Mouse (Mus musculus): Measurements from ENCODE around the gene Setx. TPM values are rescaled to one million over a fixed set of nuclear protein-coding genes. Genes with fewer than 3 reads are reported as not detected.
"Not testable (repeated sequence)": the region's sequence is repeated elsewhere in the genome, so short reads cannot be mapped to it uniquely, and the experiment has no call there.

Setx gene
- polyA plus RNA-seq (2015; fragmentation: Nextera tagmentation; extraction: Ambion mirVana): 6.5 and 8.7 TPM in 2 replicates

DNA sequence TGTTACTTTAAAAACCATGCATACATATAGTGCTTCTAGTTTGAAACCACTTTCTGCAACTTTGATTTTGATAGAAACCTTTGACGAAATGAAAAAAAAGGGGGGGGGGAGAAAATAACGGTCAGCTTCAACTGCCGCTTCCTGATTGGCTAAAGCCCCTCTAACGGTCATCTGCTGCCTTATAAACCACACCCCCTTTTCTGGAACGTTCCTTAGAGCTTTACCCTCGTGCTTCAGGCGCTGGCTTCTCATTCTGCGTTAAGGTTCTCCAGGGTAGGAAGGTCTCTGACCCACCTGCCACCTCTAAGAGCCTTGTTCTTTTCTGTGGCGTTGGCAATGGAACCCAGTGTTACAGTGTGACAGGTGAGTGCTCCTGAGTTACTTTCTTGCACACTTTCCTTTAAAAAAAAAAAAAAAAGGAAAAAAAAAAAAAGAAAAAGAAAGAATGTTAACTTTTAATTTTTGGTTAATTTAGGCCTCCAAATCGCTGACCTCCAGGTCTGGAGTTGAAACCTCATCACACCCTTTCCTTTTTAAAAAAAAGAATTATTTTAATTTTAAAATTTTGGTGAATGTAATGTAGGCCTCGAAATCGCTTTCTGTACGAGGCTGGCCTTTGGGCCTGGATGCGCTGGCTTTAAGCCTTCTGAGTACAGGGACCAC is at the start of gene Setx:
Setx (plus strand) TSS at position 275 of the 663 bp plus-strand sequence.
- Histone ChIP-seq H3K9ac (peak within 1 kb of the TSS; percentile 84), H3K27me3 (no peaks in the 10 kb centered on the region), H3K9me3 (replicated peaks) (no peaks in the 10 kb centered on the region), H3K4me2 (replicated peaks) (peak within 1 kb of the TSS; percentile 72), H3K36me3 (peaks cover 7% of the 10 kb centered on the region; the same call in 1 of the 2 replicates), H3K4me1 (peaks cover 8% of the 10 kb centered on the region; the same call in 1 of the 2 replicates), H3K4me3 (replicated peaks) (peak within 1 kb of the TSS; percentile 87), H3K27ac (replicated peaks) (peak within 1 kb of the TSS; percentile 95)
- WGBS: 68% methylated on average over 14 of the region's 14 CpGs
- ATAC-seq (ENCODE audit: insufficient number of reproducible peaks, low FRiP score, low TSS enrichment, low read depth): no peak

DNA sequence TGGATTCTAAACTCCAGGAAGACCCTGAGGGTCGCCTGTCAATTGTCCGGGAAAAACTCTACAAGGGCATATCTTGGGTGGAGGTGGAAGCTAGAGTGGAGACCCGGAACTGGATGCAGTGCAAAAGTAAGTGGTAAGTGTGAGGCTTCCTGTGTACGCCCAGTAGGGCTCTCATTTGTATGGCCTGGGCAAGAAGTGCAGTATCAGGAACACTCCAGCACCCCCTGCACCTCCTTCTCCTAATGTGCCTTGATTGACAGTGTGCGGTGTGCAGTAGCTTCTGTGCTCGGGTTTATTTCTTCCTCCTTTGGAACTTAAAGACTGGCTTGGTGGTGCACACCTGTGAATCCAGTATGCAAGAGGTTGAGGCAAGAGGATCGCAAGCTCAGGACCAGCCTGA is 49.3 kb upstream of the Setx start:
- ATAC-seq (ENCODE audit: insufficient number of reproducible peaks, low FRiP score, low TSS enrichment, low read depth): no peak
- Histone ChIP-seq H3K4me2 (replicated peaks) (no peak overlapping the region), H3K36me3 (peaks cover 84% of the 10 kb centered on the region), H3K9me3 (replicated peaks) (no peaks in the 10 kb centered on the region), H3K9ac (no peak overlapping the region), H3K27ac (replicated peaks) (no peak overlapping the region), H3K27me3 (no peaks in the 10 kb centered on the region), H3K4me1 (no peaks in the 10 kb centered on the region), H3K4me3 (replicated peaks) (no peak overlapping the region)
- 90% methylated on average over 7 of the region's 7 CpGs for WGBS

DNA sequence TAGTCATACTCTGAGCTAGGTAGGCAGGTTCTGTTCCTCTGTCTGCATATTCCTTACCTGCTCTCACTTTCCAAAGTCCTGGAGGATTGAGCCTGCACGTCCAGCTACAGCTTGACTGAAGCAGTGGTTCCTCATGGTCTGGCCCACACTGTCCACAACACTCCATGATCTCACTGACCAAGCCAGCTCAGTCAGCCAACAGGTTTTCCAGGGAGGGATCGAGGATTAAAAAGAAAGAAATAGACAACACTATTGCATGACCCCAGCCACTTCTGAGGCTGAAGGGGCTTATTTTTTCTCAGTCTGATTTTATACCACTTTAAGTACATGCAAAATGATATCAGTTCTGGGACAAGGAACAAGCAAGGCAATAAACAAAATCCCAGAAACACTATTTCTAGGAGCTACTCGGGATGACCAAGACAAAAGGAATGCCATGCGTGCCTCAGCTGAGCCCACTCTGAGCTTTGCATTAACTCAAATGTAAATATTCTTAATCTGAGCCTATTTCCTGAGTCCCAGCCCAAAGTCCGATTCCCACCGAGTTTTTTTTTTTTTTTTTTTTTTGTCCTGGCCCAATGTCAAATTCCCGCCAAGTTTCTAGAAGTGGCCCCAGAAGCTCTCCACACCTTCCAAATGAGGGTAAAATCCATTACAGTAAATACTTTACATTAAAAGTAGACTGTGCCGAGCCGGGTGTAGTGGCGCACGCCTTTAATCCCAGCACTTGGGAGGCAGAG is 48.5 kb upstream of the Setx start:
- Histone ChIP-seq H3K27me3 (no peaks in the 10 kb centered on the region), H3K27ac (replicated peaks) (no peak overlapping the region), H3K9ac (no peak overlapping the region), H3K9me3 (replicated peaks) (no peaks in the 10 kb centered on the region), H3K36me3 (peaks cover 85% of the 10 kb centered on the region), H3K4me1 (no peaks in the 10 kb centered on the region), H3K4me3 (replicated peaks) (no peak overlapping the region), H3K4me2 (replicated peaks) (no peak overlapping the region)
- WGBS: 91% methylated on average over 11 of the region's 11 CpGs
- no peak for ATAC-seq (ENCODE audit: insufficient number of reproducible peaks, low FRiP score, low TSS enrichment, low read depth)

DNA sequence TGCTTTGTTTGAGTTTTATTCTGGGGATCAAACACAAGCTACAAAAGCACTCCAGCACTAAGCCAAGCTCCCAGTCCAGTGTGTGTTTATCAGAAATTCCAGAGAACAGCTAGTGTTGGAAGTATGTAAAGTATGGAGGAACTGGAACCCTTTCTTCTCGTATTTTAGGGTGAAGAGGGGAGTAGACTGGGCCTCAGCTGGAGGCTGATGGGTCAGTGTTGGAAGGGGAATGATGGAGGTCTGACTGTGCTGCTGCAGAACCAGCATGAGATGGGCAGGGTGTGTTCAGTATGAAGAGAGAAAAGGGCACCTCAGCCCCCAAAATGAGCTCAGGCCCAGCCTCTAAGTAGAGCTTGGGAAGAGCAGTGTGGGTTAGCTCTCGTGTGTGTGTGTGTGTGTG is 47.8 kb upstream of the Setx start:
- peaks cover 85% of the 10 kb centered on the region for H3K36me3 ChIP-seq
- no peaks in the 10 kb centered on the region for H3K4me1 ChIP-seq
- no peak overlapping the region for H3K4me2 ChIP-seq (replicated peaks)
- no peak overlapping the region for H3K27ac ChIP-seq (replicated peaks)
- no peaks in the 10 kb centered on the region for H3K9me3 ChIP-seq (replicated peaks)
- H3K27me3 ChIP-seq: no peaks in the 10 kb centered on the region
- ATAC-seq (ENCODE audit: insufficient number of reproducible peaks, low FRiP score, low TSS enrichment, low read depth): no peak
- no peak overlapping the region for H3K9ac ChIP-seq
- 74% methylated on average over 2 of the region's 2 CpGs for WGBS
- H3K4me3 ChIP-seq (replicated peaks): no peak overlapping the region

DNA sequence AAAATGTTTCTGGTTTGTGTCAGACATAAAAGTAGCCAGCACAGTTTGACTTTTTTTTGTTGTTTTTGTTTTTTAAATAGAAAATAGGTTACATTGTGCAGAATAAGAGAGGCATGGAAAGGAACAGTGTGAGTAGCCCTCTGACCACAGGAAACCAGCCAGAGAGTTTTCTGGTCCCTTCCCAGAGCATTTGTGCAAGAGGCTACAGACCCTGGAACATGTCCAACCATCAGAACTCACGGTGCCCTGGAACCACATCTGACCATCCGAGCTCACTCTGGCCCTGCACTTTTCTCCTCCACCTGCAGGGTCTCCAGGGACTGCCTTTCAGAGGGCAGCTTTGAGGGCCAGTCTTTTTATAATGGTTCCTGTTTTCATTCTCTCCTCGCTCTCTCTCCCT is 42.0 kb upstream of the Setx start:
- Histone ChIP-seq H3K9me3 (replicated peaks) (no peaks in the 10 kb centered on the region), H3K4me3 (replicated peaks) (no peak overlapping the region), H3K27me3 (no peaks in the 10 kb centered on the region), H3K36me3 (peaks cover 88% of the 10 kb centered on the region), H3K4me1 (no peaks in the 10 kb centered on the region), H3K27ac (replicated peaks) (no peak overlapping the region), H3K9ac (no peak overlapping the region), H3K4me2 (replicated peaks) (no peak overlapping the region)
- 67% methylated on average over 3 of the region's 3 CpGs for WGBS
- no peak for ATAC-seq (ENCODE audit: insufficient number of reproducible peaks, low FRiP score, low TSS enrichment, low read depth)

DNA sequence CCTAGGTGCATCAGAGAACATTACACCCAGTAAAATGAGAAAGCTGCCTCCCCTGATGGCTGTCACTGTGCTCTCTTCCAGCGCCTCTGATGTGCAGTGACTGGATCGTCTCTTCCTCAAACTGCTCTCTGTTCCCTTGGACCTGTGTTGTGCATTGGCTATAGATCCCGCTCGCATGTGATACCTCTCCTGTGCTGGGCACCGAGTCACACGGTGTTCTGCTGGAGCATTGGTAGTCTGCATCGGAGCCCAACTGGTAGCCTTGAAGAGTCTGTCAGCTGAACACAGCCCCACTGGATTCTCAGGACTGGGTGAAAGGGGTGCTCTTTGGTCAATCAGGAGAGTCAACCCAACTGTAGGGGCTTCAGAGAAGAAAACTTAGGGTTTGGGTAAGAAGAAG is 38.0 kb upstream of the Setx start:
- H3K9ac ChIP-seq: no peak overlapping the region
- H3K4me3 ChIP-seq (replicated peaks): no peak overlapping the region
- H3K27me3 ChIP-seq: no peaks in the 10 kb centered on the region
- no peaks in the 10 kb centered on the region for H3K9me3 ChIP-seq (replicated peaks)
- 96% methylated on average over 7 of the region's 7 CpGs for WGBS
- no peaks in the 10 kb centered on the region for H3K4me1 ChIP-seq
- peaks cover 61% of the 10 kb centered on the region for H3K36me3 ChIP-seq
- no peak for ATAC-seq (ENCODE audit: insufficient number of reproducible peaks, low FRiP score, low TSS enrichment, low read depth)
- H3K27ac ChIP-seq (replicated peaks): no peak overlapping the region
- no peak overlapping the region for H3K4me2 ChIP-seq (replicated peaks)

DNA sequence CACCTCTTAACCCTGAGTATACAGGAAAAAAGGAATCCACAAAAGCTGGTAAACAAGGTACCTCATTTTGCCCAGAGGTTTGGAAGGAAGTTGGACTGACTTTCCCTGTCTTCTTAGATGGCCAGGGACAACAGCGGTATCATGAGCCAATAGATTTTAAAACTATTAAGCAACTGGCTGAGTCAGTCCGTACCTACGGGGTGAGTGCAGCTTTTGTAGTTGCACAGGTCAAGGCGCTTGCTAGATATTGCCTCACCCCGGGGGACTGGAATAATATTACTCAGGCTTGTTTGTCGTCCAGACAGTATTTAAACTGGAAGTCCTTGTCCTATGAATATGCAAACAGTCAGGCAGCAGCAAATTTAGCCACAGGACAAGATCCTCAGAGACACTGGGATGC is 34.7 kb upstream of the Setx start:
- H3K36me3 ChIP-seq: peaks cover 31% of the 10 kb centered on the region
- H3K27me3 ChIP-seq; H3K9ac ChIP-seq; H3K4me3 ChIP-seq (replicated peaks); H3K4me2 ChIP-seq (replicated peaks); H3K27ac ChIP-seq (replicated peaks); ATAC-seq (ENCODE audit: insufficient number of reproducible peaks, low FRiP score, low TSS enrichment, low read depth); H3K9me3 ChIP-seq (replicated peaks); H3K4me1 ChIP-seq: not testable (repeated sequence)
- WGBS: 82% methylated on average over 6 of the region's 6 CpGs

DNA sequence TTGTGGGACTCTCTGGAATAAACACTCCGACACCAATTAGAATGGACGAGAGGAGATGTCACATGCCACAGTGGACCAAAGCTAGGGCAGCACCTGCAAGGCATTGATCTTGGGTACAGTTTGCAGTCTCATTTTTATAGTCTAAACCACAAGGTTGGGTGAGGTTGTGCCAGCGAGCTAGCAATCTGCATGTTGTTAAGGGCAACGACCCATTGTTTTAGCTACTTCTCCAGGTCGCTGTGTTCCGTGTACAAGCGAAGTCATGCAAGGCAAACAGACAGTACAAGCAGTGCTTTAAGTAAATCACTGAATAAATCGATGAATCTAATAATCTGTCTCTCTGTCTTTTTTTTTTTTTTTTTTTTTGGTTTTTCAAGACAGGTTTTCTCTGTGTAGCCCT is 28.3 kb upstream of the Setx start:
- Histone ChIP-seq H3K4me3 (replicated peaks) (no peak overlapping the region), H3K36me3 (no peaks in the 10 kb centered on the region), H3K4me1 (no peaks in the 10 kb centered on the region), H3K4me2 (replicated peaks) (no peak overlapping the region), H3K27ac (replicated peaks) (no peak overlapping the region), H3K27me3 (no peaks in the 10 kb centered on the region), H3K9me3 (replicated peaks) (no peaks in the 10 kb centered on the region), H3K9ac (no peak overlapping the region)
- 91% methylated on average over 8 of the region's 8 CpGs for WGBS
- no peak for ATAC-seq (ENCODE audit: insufficient number of reproducible peaks, low FRiP score, low TSS enrichment, low read depth)

DNA sequence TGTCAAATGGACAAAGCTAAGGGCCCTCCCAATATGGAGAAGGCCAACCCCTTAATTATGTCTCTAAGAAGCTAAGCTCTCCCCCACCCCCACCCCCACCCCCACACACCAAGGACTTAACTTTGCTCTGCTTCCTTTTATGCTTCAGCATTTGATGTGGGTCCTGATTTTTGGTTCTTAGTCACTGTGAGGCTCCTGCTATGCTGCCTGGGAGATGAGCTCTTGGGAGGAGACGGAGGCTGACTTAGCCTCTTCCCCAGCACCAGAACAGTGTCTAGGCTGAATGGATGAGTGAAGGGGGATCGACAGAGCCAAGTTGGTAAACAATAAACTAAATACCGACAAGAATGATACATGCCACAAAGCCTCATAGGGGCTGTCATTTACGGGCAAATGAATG is 27.2 kb upstream of the Setx start:
- H3K4me3 ChIP-seq (replicated peaks): no peak overlapping the region
- no peaks in the 10 kb centered on the region for H3K4me1 ChIP-seq
- no peak overlapping the region for H3K9ac ChIP-seq
- H3K27me3 ChIP-seq: no peaks in the 10 kb centered on the region
- no peaks in the 10 kb centered on the region for H3K9me3 ChIP-seq (replicated peaks)
- WGBS: 66% methylated on average over 4 of the region's 4 CpGs
- H3K27ac ChIP-seq (replicated peaks): no peak overlapping the region
- H3K36me3 ChIP-seq: no peaks in the 10 kb centered on the region
- H3K4me2 ChIP-seq (replicated peaks): no peak overlapping the region
- no peak for ATAC-seq (ENCODE audit: insufficient number of reproducible peaks, low FRiP score, low TSS enrichment, low read depth)

DNA sequence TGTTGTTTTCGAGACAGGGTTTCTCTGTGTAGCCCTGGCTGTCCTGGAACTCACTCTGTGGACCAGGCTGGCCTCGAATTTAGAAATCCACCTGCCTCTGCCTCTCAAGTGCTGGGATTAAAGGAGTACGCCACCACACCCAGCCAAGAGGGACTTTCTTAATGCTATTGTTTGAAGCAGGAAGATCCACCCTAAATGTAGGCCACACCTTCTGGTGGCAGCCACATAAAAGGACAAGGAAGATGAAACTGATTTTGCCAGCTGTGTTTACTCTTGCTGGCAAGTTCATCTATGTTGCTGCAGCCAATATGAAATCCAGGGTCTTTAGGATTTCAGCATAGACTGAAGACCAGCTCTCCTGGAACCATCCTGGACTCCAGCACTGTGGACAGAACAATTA is 26.5 kb upstream of the Setx start:
- Histone ChIP-seq H3K27ac (replicated peaks) (no peak overlapping the region), H3K27me3 (no peaks in the 10 kb centered on the region), H3K4me3 (replicated peaks) (no peak overlapping the region), H3K9ac (no peak overlapping the region), H3K4me1 (no peaks in the 10 kb centered on the region), H3K9me3 (replicated peaks) (no peaks in the 10 kb centered on the region), H3K36me3 (no peaks in the 10 kb centered on the region), H3K4me2 (replicated peaks) (no peak overlapping the region)
- no peak for ATAC-seq (ENCODE audit: insufficient number of reproducible peaks, low FRiP score, low TSS enrichment, low read depth)
- WGBS: 78% methylated on average over 3 of the region's 3 CpGs

DNA sequence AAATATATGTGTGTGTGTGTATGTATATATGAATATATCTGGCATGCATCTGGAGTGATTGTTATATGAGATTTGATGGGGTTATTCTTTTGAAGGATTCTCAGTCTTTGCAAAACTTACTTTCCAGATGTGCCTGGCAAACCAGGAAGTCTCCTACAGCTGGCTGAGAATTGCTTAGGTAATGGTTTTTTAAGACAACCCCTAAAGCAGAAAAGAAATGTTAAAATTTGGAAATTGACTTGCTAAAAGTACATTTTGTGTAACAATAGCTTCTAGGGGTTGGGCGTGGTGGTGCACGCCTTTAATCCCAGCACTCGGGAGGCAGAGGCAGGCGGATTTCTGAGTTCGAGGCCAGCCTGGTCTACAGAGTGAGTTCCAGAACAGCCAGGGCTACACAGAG is 26.0 kb upstream of the Setx start:
- not testable (repeated sequence) for H3K36me3 ChIP-seq; H3K4me2 ChIP-seq (replicated peaks); H3K9ac ChIP-seq; H3K27me3 ChIP-seq; ATAC-seq (ENCODE audit: insufficient number of reproducible peaks, low FRiP score, low TSS enrichment, low read depth); H3K27ac ChIP-seq (replicated peaks); H3K4me3 ChIP-seq (replicated peaks); H3K9me3 ChIP-seq (replicated peaks); H3K4me1 ChIP-seq
- 92% methylated on average over 5 of the region's 5 CpGs for WGBS

DNA sequence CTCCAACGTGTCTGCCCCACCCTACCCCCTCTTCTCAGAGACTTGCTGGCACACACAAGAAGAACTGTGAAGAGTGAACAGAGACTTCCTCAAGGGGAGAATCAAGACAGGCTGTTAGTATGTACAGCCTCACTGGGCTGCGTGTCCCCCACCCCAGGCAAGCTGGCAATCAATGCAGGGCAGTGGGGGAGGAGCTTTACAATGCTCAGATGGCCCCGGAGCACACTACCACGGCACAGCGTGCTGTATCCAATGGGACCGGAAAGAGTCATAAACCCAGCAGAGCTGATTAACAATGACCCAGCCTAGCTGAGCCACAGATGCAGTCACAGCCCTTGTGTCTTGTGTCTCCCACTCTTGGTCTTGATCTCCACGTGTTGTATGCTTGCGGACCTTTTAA is 25.2 kb upstream of the Setx start:
- Histone ChIP-seq H3K9me3 (replicated peaks) (no peaks in the 10 kb centered on the region), H3K9ac (no peak overlapping the region), H3K36me3 (no peaks in the 10 kb centered on the region), H3K4me1 (no peaks in the 10 kb centered on the region), H3K4me3 (replicated peaks) (no peak overlapping the region), H3K27ac (replicated peaks) (no peak overlapping the region), H3K4me2 (replicated peaks) (no peak overlapping the region), H3K27me3 (no peaks in the 10 kb centered on the region)
- WGBS: 65% methylated on average over 8 of the region's 8 CpGs
- no peak for ATAC-seq (ENCODE audit: insufficient number of reproducible peaks, low FRiP score, low TSS enrichment, low read depth)

All from embryonic facial prominence, embryonic 15.5 days (tissue).